Mouse (Mus musculus) E14TG2a.4 (cell line): Measurements from ENCODE around the gene Slitrk3.
A peak's percentile ranks its signal among the peaks of the same experiment; 100 is the strongest.

Experiments used
- CTCF ChIP-seq: conservative IDR thresholded peaks from 2 replicates; pipeline ENCODE4 v1.5.1; 2014; ENCODE audit warnings: low read length
- NANOG ChIP-seq: IDR thresholded peaks from 2 replicates; pipeline ENCODE4 v1.6.1; 2014; ENCODE audit warnings: borderline replicate concordance, low read length, mixed read lengths
- POU5F1 ChIP-seq: IDR thresholded peaks from 2 replicates; pipeline ENCODE4 v1.6.1; 2014; ENCODE audit warnings: low read length, borderline replicate concordance

DNA sequence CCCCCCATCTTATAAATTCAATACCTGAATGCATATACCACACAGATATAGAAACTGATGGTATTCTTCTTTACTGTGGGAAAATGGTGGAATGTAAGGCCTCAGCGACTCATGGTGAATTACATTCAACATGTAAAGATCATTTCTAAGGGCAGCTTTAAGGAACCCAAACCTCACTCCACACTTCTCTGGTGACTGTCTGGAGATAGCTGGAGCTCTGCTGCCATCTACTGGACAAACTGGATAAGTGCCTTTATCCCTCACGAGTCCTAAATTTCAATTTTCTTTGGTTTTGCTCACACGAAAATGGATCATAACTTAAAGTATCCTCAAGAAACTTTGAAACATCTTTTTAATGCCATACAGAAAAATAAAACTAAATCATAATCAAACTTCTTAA, 11.4 kb downstream of the Slitrk3 start:
- TF ChIP-seq CTCF: peak; percentile 77
- no peak for TF ChIP-seq POU5F1
- TF ChIP-seq NANOG: no peak
